Mouse (Mus musculus) midbrain, postnatal 0 days (tissue): Measurements from ENCODE around the gene Agrn. TPM values are rescaled to one million over a fixed set of nuclear protein-coding genes. Genes with fewer than 3 reads are reported as not detected.

Source experiments
- ATAC-seq: fragments of 200-750 bp; cut with Nextera tagmentation; 2 replicates; pipeline ENCODE4 v1.8.0; 2017; ENCODE audit warnings: moderate number of reproducible peaks, mild to moderate bottlenecking, moderate TSS enrichment, moderate library complexity; ENCODE audit not compliant: low FRiP score
- DNase-seq: peaks from one replicate; pipeline ENCODE4 v3.0.0-alpha.2; 2015; ENCODE audit warnings: low spot score
- H3K27ac ChIP-seq: fragments of 300-500 bp; sonication (generic); 2 replicates; pipeline ENCODE4 v1.5.1; 2014; ENCODE audit warnings: low read depth, mild to moderate bottlenecking, low read length, mixed read lengths
- H3K27me3 ChIP-seq: fragments of 300-500 bp; sonication (generic); 2 replicates; pipeline ENCODE4 v1.6.1; 2014; ENCODE audit warnings: low read length, control low read depth, mixed read lengths; ENCODE audit not compliant: insufficient read depth
- H3K36me3 ChIP-seq: fragments of 300-500 bp; sonication (generic); 2 replicates; pipeline ENCODE4 v1.6.1; 2014; ENCODE audit warnings: low read length, control low read depth, mixed read lengths; ENCODE audit not compliant: insufficient read depth
- H3K4me1 ChIP-seq: fragments of 300-500 bp; sonication (generic); 2 replicates; pipeline ENCODE4 v1.6.1; 2014; ENCODE audit warnings: mild to moderate bottlenecking, control low read depth, antibody characterized with exemption, low read length, mixed read lengths; ENCODE audit not compliant: insufficient read depth
- H3K4me2 ChIP-seq: fragments of 300-500 bp; sonication (generic); 2 replicates; pipeline ENCODE4 v1.6.1; 2014; ENCODE audit warnings: low read depth, mild to moderate bottlenecking, low read length, mixed read lengths; ENCODE audit not compliant: poor library complexity, severe bottlenecking
- H3K4me3 ChIP-seq: fragments of 300-500 bp; sonication (generic); 2 replicates; pipeline ENCODE4 v1.5.1; 2014; ENCODE audit warnings: low read depth, mild to moderate bottlenecking, low read length, moderate library complexity
- H3K9ac ChIP-seq: fragments of 300-500 bp; sonication (generic); replicated peaks from 2 replicates; pipeline ENCODE4 v1.6.1; 2014; ENCODE audit warnings: mild to moderate bottlenecking, low read length, moderate library complexity, mixed read lengths; ENCODE audit not compliant: poor library complexity, severe bottlenecking
- H3K9me3 ChIP-seq: fragments of 300-500 bp; sonication (generic); 2 replicates; pipeline ENCODE4 v1.6.1; 2016; ENCODE audit warnings: low read length, control low read depth
- CTCF ChIP-seq: IDR thresholded peaks from 2 replicates; pipeline ENCODE4 v1.5.1; 2016; ENCODE audit warnings: antibody characterized with exemption, mild to moderate bottlenecking
- WGBS: fragments of 180-500 bp; shearing (Covaris S2); extraction: QIAGEN DNeasy Blood & Tissue Kit; methylation state at CpG from one replicate; pipeline ENCODE4 v1.1.7; 2014; 5-methylcytosine and 5-hydroxymethylcytosine counted together
- microRNA-seq: library from miRNA; unstranded; fragments of <30 nt; microRNA quantifications from one replicate; pipeline ENCODE4, GENCODE M21; 2016; ENCODE audit warnings: borderline number of aligned reads
- polyA plus RNA-seq: library from polyadenylated mRNA; unstranded; fragments of >200 nt; fragmentation: Nextera tagmentation; extraction: Ambion mirVana; gene quantifications from 2 replicates; pipeline ENCODE4 v1.2.1, GENCODE M21; 2015
- total RNA-seq: library from RNA; depleted of rRNA; stranded (reverse); fragments of >200 nt; gene quantifications from 2 replicates; pipeline ENCODE4 v1.2.3, GENCODE M21; 2014; rRNA removed

Gene Agrn
- total and polyA plus RNA-seq, 2 experiments from 2014 or later, result 77.1 to 303 TPM

- Histone ChIP-seq H3K4me3 (no peak overlapping the region), H3K9me3 (no peaks in the 10 kb centered on the region), H3K4me1 (no peaks in the 10 kb centered on the region), H3K36me3 (peaks cover 69% of the 10 kb centered on the region), H3K4me2 (no peak overlapping the region), H3K9ac (no peak overlapping the region), H3K27ac (no peak overlapping the region), H3K27me3 (no peaks in the 10 kb centered on the region)
- WGBS, result 96% methylated on average over 7 of the region's 7 CpGs
- DNase-seq, result no peak
- TF ChIP-seq CTCF, result no peak
- ATAC-seq, result no peak
Measured at GRCm38 (mm10) chr4:156124077-156124476, 73.2 kb downstream of the Agrn start.

Small RNA genes within 50 kb of the gene (microRNA-seq; reads per million reads assigned to microRNA genes)
- 3.4 reads per million, percentile 2 among the genes with 10 or more reads in this experiment for gene Mir7658

Other genes with a start within 250 kb of the Agrn start
- 11.7 and 13.3 TPM in 2 replicates for gene C1qtnf12, start 235.2 kb downstream of the Agrn start, total RNA-seq
- 11.7 and 14.8 TPM in 2 replicates for gene C1qtnf12, start 235.2 kb downstream of the Agrn start, polyA plus RNA-seq
- 52.5 and 57.2 TPM in 2 replicates for gene B3galt6, start 204.8 kb downstream of the Agrn start, total RNA-seq
- 31.1 and 32.2 TPM in 2 replicates for gene B3galt6, start 204.8 kb downstream of the Agrn start, polyA plus RNA-seq
- 84.8 and 105 TPM in 2 replicates for gene Sdf4, start 204.6 kb downstream of the Agrn start, total RNA-seq
- 111 and 112 TPM in 2 replicates for gene Sdf4, start 204.6 kb downstream of the Agrn start, polyA plus RNA-seq
- 0.66 and 1.4 TPM in 2 replicates for gene Tnfrsf4, start 183.6 kb downstream of the Agrn start, total RNA-seq
- 0.54 and 0.78 TPM in 2 replicates for gene Tnfrsf4, start 183.6 kb downstream of the Agrn start, polyA plus RNA-seq
- not detected in 2 replicates for gene Tnfrsf18, start 171.3 kb downstream of the Agrn start, total RNA-seq
- gene Tnfrsf18, start 171.3 kb downstream of the Agrn start, polyA plus RNA-seq, result 1.5 and 2.2 TPM in 2 replicates
- gene Ttll10, start 138.1 kb downstream of the Agrn start, total RNA-seq, result 1.9 TPM in 1 of 2 replicates, not detected in the other
- not detected in 2 replicates for gene Ttll10, start 138.1 kb downstream of the Agrn start, polyA plus RNA-seq
- gene 9430015G10Rik, start 87.5 kb downstream of the Agrn start, total RNA-seq, result 28.1 and 31.1 TPM in 2 replicates
- gene 9430015G10Rik, start 87.5 kb downstream of the Agrn start, polyA plus RNA-seq, result 22.1 and 25.2 TPM in 2 replicates
- 0.44 and 0.52 TPM in 2 replicates for gene Rnf223, start 67.0 kb downstream of the Agrn start, total RNA-seq
- gene Rnf223, start 67.0 kb downstream of the Agrn start, polyA plus RNA-seq, result 0.20 and 0.23 TPM in 2 replicates
- 1.7 and 2.3 TPM in 2 replicates for gene Isg15, start 3.3 kb upstream of the Agrn start, total RNA-seq
- gene Isg15, start 3.3 kb upstream of the Agrn start, polyA plus RNA-seq, result 2.4 and 3.9 TPM in 2 replicates
- 7.5 and 8.2 TPM in 2 replicates for gene AW011738, start 5.8 kb upstream of the Agrn start, total RNA-seq
- gene AW011738, start 5.8 kb upstream of the Agrn start, polyA plus RNA-seq, result 3.5 and 3.7 TPM in 2 replicates
- gene Perm1, start 18.4 kb upstream of the Agrn start, total RNA-seq, result 1.9 and 2.0 TPM in 2 replicates
- gene Perm1, start 18.4 kb upstream of the Agrn start, polyA plus RNA-seq, result 1.4 and 1.7 TPM in 2 replicates
- 46.6 and 46.7 TPM in 2 replicates for gene Plekhn1, start 37.4 kb upstream of the Agrn start, total RNA-seq
- 18.7 and 19.3 TPM in 2 replicates for gene Plekhn1, start 37.4 kb upstream of the Agrn start, polyA plus RNA-seq
- 75.7 and 81.3 TPM in 2 replicates for gene Noc2l, start 38.5 kb upstream of the Agrn start, total RNA-seq
- gene Noc2l, start 38.5 kb upstream of the Agrn start, polyA plus RNA-seq, result 42.6 and 47.1 TPM in 2 replicates
- gene Samd11, start 58.2 kb upstream of the Agrn start, total RNA-seq, result 8.9 and 9.1 TPM in 2 replicates
- gene Samd11, start 58.2 kb upstream of the Agrn start, polyA plus RNA-seq, result 3.2 and 3.5 TPM in 2 replicates
- gene Vmn2r-ps159, start 133.6 kb upstream of the Agrn start, total RNA-seq, result not detected in 2 replicates
- gene Vmn2r-ps159, start 133.6 kb upstream of the Agrn start, polyA plus RNA-seq, result not detected in 2 replicates